Mouse (Mus musculus): ENCODE measurements around the gene Resf1. TPM values are rescaled to one million over a fixed set of nuclear protein-coding genes. Genes with fewer than 3 reads are reported as not detected.
"Not testable (repeated sequence)": the region's sequence is repeated elsewhere in the genome, so short reads cannot be mapped to it uniquely, and the experiment has no call there.

Gene Resf1
- polyA plus RNA-seq, 1 experiment from 2014 or later: 21.4 TPM

DNA sequence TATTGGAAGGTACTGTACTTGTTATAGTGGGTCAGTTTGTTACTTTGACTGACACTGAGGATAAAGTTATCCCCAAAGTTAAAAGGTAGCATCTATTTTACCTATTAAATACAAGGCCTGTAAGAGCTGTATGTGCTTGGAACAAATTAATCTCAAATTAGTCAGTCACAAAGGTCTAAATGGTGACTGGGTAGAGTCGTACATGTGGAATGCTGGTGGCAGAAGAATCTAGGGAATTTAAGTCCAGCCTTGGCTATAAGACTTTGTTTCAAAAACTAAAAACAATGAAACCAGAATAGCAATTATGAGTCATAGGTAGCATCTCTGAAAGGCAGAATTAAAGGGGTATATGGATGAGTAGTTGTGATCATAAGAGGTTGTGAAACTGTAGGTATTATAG is 21.1 kb downstream of the Resf1 start:
- Histone ChIP-seq H3K4me1 (ENCODE audit: control insufficient read depth, insufficient read depth, low read depth, low read length) (no peaks in the 10 kb centered on the region), H3K4me3 (ENCODE audit: low read length) (no peak overlapping the region), H3K27me3 (replicated peaks; ENCODE audit: control insufficient read depth, insufficient read depth, low read length) (no peaks in the 10 kb centered on the region), H3K27ac (ENCODE audit: low read depth, low read length) (no peak overlapping the region), H3K9ac (ENCODE audit: low read depth, low read length) (no peak overlapping the region), H3K36me3 (ENCODE audit: control insufficient read depth, insufficient read depth, low read length) (peaks cover 52% of the 10 kb centered on the region), H3K4me2 (ENCODE audit: low read length) (no peak overlapping the region), H3K9me3 (ENCODE audit: control insufficient read depth, low read length) (no peaks in the 10 kb centered on the region)
- 79% methylated on average over 1 of the region's 1 CpGs for WGBS
- no peak for ATAC-seq

GRCm38 (mm10) chr6:149333036-149333435 is 23.8 kb downstream of the Resf1 start:
- H3K4me1 ChIP-seq (ENCODE audit: control insufficient read depth, insufficient read depth, low read depth, low read length): no peaks in the 10 kb centered on the region
- H3K27ac ChIP-seq (ENCODE audit: low read depth, low read length): no peak overlapping the region
- H3K27me3 ChIP-seq (replicated peaks; ENCODE audit: control insufficient read depth, insufficient read depth, low read length): no peaks in the 10 kb centered on the region
- WGBS: 85% methylated on average over 2 of the region's 2 CpGs
- H3K9ac ChIP-seq (ENCODE audit: low read depth, low read length): no peak overlapping the region
- peaks cover 38% of the 10 kb centered on the region for H3K36me3 ChIP-seq (ENCODE audit: control insufficient read depth, insufficient read depth, low read length)
- no peak overlapping the region for H3K4me2 ChIP-seq (ENCODE audit: low read length)
- H3K4me3 ChIP-seq (ENCODE audit: low read length): no peak overlapping the region
- no peaks in the 10 kb centered on the region for H3K9me3 ChIP-seq (ENCODE audit: control insufficient read depth, low read length)
- ATAC-seq: no peak

GRCm38 (mm10) chr6:149337990-149338389 is 28.8 kb downstream of the Resf1 start:
- Histone ChIP-seq H3K4me3 (ENCODE audit: low read length) (no peak overlapping the region), H3K9me3 (ENCODE audit: control insufficient read depth, low read length) (peaks cover 6% of the 10 kb centered on the region; the same call in 1 of the 2 replicates), H3K9ac (ENCODE audit: low read depth, low read length) (no peak overlapping the region), H3K4me1 (ENCODE audit: control insufficient read depth, insufficient read depth, low read depth, low read length) (no peaks in the 10 kb centered on the region), H3K36me3 (ENCODE audit: control insufficient read depth, insufficient read depth, low read length) (peaks cover 20% of the 10 kb centered on the region), H3K4me2 (ENCODE audit: low read length) (no peak overlapping the region), H3K27me3 (replicated peaks; ENCODE audit: control insufficient read depth, insufficient read depth, low read length) (no peaks in the 10 kb centered on the region), H3K27ac (ENCODE audit: low read depth, low read length) (no peak overlapping the region)
- no peak for ATAC-seq

DNA sequence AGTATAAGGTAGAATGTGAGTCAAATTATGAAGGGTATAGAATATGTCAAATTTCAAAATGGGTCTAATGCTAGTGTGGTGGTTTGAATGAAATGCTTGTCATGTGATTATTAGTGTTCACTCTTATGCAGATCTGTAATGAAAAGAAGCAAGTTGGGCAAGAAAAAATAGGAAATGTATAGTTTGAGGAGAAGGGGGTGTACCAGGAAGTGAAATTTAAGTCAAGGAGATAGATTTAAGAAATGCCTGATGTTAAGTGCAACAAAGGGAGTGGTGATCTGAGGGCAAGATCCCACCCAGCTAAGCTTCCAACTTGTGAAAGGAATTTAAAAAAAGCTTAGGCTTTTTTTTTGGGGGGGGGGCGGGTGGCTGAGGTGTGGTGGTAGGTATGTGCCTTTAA is 29.4 kb downstream of the Resf1 start:
- Histone ChIP-seq H3K9ac (ENCODE audit: low read depth, low read length) (no peak overlapping the region), H3K27me3 (replicated peaks; ENCODE audit: control insufficient read depth, insufficient read depth, low read length) (no peaks in the 10 kb centered on the region), H3K9me3 (ENCODE audit: control insufficient read depth, low read length) (peaks cover 6% of the 10 kb centered on the region; the same call in 1 of the 2 replicates), H3K4me2 (ENCODE audit: low read length) (no peak overlapping the region), H3K4me3 (ENCODE audit: low read length) (no peak overlapping the region), H3K4me1 (ENCODE audit: control insufficient read depth, insufficient read depth, low read depth, low read length) (no peaks in the 10 kb centered on the region), H3K36me3 (ENCODE audit: control insufficient read depth, insufficient read depth, low read length) (peaks cover 15% of the 10 kb centered on the region), H3K27ac (ENCODE audit: low read depth, low read length) (no peak overlapping the region)
- 100% methylated on average over 1 of the region's 1 CpGs for WGBS
- ATAC-seq: no peak

DNA sequence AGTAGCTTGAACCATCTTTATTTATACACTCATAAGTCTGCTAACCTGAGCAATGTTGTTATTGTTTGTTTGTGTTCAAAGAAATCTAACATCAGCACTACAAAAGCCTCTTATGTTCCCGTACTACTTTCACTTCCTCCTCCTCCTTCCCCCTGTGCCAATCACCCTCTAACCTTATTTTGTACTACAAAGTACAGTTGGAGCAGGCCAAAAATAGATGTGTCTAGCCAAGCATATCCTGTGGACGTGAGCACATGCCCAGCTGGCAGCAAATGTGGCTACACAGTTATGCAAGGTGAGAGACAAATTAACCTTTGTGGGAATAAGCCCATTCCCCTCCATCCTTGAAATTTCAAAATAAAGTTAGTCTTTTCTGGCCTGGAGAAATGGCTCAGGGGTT is 34.6 kb downstream of the Resf1 start:
- Histone ChIP-seq H3K27ac (ENCODE audit: low read depth, low read length) (no peak overlapping the region), H3K9ac (ENCODE audit: low read depth, low read length) (no peak overlapping the region), H3K4me2 (ENCODE audit: low read length) (no peak overlapping the region), H3K36me3 (ENCODE audit: control insufficient read depth, insufficient read depth, low read length) (no peaks in the 10 kb centered on the region), H3K4me3 (ENCODE audit: low read length) (no peak overlapping the region), H3K27me3 (replicated peaks; ENCODE audit: control insufficient read depth, insufficient read depth, low read length) (no peaks in the 10 kb centered on the region), H3K9me3 (ENCODE audit: control insufficient read depth, low read length) (peaks cover 6% of the 10 kb centered on the region; the same call in 1 of the 2 replicates), H3K4me1 (ENCODE audit: control insufficient read depth, insufficient read depth, low read depth, low read length) (no peaks in the 10 kb centered on the region)
- 59% methylated on average over 2 of the region's 2 CpGs for WGBS
- no peak for ATAC-seq

GRCm38 (mm10) chr6:149344372-149344771 is 35.2 kb downstream of the Resf1 start:
- H3K4me1 ChIP-seq (ENCODE audit: control insufficient read depth, insufficient read depth, low read depth, low read length): no peaks in the 10 kb centered on the region
- H3K27ac ChIP-seq (ENCODE audit: low read depth, low read length): no peak overlapping the region
- no peaks in the 10 kb centered on the region for H3K27me3 ChIP-seq (replicated peaks; ENCODE audit: control insufficient read depth, insufficient read depth, low read length)
- H3K9me3 ChIP-seq (ENCODE audit: control insufficient read depth, low read length): peaks cover 6% of the 10 kb centered on the region; the same call in 1 of the 2 replicates
- no peaks in the 10 kb centered on the region for H3K36me3 ChIP-seq (ENCODE audit: control insufficient read depth, insufficient read depth, low read length)
- no peak overlapping the region for H3K9ac ChIP-seq (ENCODE audit: low read depth, low read length)
- H3K4me2 ChIP-seq (ENCODE audit: low read length): no peak overlapping the region
- no peak for ATAC-seq
- no peak overlapping the region for H3K4me3 ChIP-seq (ENCODE audit: low read length)

- H3K36me3 ChIP-seq (ENCODE audit: control insufficient read depth, insufficient read depth, low read length); H3K4me2 ChIP-seq (ENCODE audit: low read length); H3K27me3 ChIP-seq (replicated peaks; ENCODE audit: control insufficient read depth, insufficient read depth, low read length); H3K4me3 ChIP-seq (ENCODE audit: low read length); H3K27ac ChIP-seq (ENCODE audit: low read depth, low read length); H3K4me1 ChIP-seq (ENCODE audit: control insufficient read depth, insufficient read depth, low read depth, low read length); H3K9me3 ChIP-seq (ENCODE audit: control insufficient read depth, low read length); H3K9ac ChIP-seq (ENCODE audit: low read depth, low read length); ATAC-seq: not testable (repeated sequence)
- 91% methylated on average over 6 of the region's 6 CpGs for WGBS
Observed at GRCm38 (mm10) chr6:149348211-149348610, 39.0 kb downstream of the Resf1 start.

GRCm38 (mm10) chr6:149354826-149355495 is 45.7 kb downstream of the Resf1 start:
- Histone ChIP-seq H3K9ac (ENCODE audit: low read depth, low read length) (no peak overlapping the region), H3K4me1 (ENCODE audit: control insufficient read depth, insufficient read depth, low read depth, low read length) (no peaks in the 10 kb centered on the region), H3K9me3 (ENCODE audit: control insufficient read depth, low read length) (no peaks in the 10 kb centered on the region), H3K27ac (ENCODE audit: low read depth, low read length) (no peak overlapping the region), H3K27me3 (replicated peaks; ENCODE audit: control insufficient read depth, insufficient read depth, low read length) (no peaks in the 10 kb centered on the region), H3K4me3 (ENCODE audit: low read length) (no peak overlapping the region), H3K4me2 (ENCODE audit: low read length) (no peak overlapping the region), H3K36me3 (ENCODE audit: control insufficient read depth, insufficient read depth, low read length) (no peaks in the 10 kb centered on the region)
- WGBS: 57% methylated on average over 4 of the region's 4 CpGs
- ATAC-seq: no peak

- H3K4me1 ChIP-seq (ENCODE audit: control insufficient read depth, insufficient read depth, low read depth, low read length); H3K9me3 ChIP-seq (ENCODE audit: control insufficient read depth, low read length); H3K36me3 ChIP-seq (ENCODE audit: control insufficient read depth, insufficient read depth, low read length); H3K4me3 ChIP-seq (ENCODE audit: low read length); H3K27ac ChIP-seq (ENCODE audit: low read depth, low read length); H3K9ac ChIP-seq (ENCODE audit: low read depth, low read length); H3K4me2 ChIP-seq (ENCODE audit: low read length); ATAC-seq; H3K27me3 ChIP-seq (replicated peaks; ENCODE audit: control insufficient read depth, insufficient read depth, low read length): not testable (repeated sequence)
- 83% methylated on average over 4 of the region's 4 CpGs for WGBS
Observed at GRCm38 (mm10) chr6:149355799-149356198, 46.6 kb downstream of the Resf1 start.

DNA sequence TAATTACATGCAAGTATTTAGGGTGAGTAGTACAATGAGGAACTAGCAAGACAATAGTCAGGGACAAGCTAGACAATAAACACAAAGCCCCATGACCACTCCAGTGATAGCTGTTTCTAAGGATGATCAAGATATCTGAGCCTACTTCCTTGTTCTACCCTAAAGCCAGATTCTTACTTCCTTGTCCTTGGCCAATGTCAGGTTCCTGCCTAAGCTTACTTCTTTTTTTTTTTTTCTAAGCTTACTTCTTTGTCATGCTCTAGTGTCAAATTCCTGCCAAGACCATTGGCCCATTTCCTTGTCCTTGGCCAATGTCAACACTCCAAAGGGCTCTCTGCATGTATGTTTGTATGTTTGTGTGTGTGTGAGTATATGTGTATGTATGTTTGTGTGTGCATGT is 47.9 kb downstream of the Resf1 start:
- Histone ChIP-seq H3K4me2 (ENCODE audit: low read length) (no peak overlapping the region), H3K36me3 (ENCODE audit: control insufficient read depth, insufficient read depth, low read length) (no peaks in the 10 kb centered on the region), H3K27me3 (replicated peaks; ENCODE audit: control insufficient read depth, insufficient read depth, low read length) (no peaks in the 10 kb centered on the region), H3K27ac (ENCODE audit: low read depth, low read length) (no peak overlapping the region), H3K9ac (ENCODE audit: low read depth, low read length) (no peak overlapping the region), H3K9me3 (ENCODE audit: control insufficient read depth, low read length) (no peaks in the 10 kb centered on the region), H3K4me1 (ENCODE audit: control insufficient read depth, insufficient read depth, low read depth, low read length) (no peaks in the 10 kb centered on the region), H3K4me3 (ENCODE audit: low read length) (no peak overlapping the region)
- no peak for ATAC-seq
